Mouse (Mus musculus) right cerebral cortex, adult 2 months (tissue): ENCODE results near the gene Bcl2l13.

Source experiments
- DNase-seq, 2 experiments: peaks; one replicate each; pipeline ENCODE4 v3.0.0; 2021 to 2022; ENCODE audit warnings: low spot score in 2 of 2

Bcl2l13 gene

DNA sequence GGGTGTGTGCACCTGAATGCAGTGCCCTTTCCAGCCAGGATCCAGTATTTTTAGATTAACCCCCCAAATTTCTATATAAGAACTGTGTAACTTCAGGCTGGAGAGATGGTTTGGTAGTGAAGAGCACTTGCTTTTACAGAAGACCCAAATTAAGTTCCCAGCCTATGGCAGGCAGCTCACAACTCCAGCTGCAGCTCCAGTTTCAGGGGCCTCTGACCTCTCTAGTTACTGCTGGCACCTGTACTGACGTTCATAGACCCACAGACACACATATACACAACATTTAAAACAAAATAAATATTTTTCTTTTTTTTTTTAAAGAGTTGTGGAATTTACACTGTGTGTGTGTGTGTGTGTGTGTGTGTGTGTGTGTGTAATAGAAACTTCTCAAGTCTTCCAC is 93.4 kb downstream of the Bcl2l13 start:
- no peak for DNase-seq

GRCm38 (mm10) chr6:120930450-120931306 is 94.7 kb downstream of the Bcl2l13 start:
- DNase-seq, result no peak

DNA sequence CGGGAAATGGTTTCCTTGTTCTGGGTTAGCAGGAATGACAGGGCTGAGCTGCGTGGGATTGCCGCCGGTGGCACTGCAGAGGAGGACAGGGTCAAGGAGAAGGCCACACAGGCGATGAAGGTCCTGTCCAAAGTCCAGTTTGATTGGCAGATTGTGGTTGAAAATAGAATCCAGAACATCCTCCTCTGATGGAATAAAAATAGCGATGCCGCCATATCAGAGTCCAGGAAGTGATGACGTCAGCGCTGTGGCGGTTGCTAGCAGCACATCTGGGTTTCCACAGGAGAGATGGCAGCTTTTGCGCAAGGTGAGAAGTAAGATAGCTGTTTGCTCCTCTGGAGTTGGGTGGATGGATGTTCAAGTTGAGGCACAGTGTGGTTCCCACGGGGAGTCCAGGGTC is 96.6 kb downstream of the Bcl2l13 start:
- no peak for DNase-seq

DNA sequence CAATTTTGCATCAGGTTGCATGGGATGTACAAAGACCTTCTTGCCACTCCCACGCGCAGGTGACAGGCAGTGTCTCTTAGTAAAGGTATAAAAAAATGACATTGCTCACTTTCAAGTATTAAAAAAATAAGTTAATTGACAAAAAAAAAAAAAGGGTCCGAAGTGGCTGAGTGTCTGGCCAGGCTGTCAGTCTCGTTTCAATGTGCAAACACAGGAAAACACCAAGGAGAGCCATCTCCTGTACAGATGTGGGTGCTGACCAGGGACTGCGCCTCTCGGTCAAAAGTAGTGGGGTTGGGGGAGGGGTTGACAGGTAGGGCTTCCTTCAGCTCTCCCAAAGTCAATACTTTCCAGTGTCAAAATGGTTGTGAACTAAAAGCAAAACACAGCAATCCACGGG is 97.7 kb downstream of the Bcl2l13 start:
- no peak for DNase-seq

GRCm38 (mm10) chr6:120934176-120934575 is 98.2 kb downstream of the Bcl2l13 start:
- DNase-seq, result no peak

GRCm38 (mm10) chr6:120937104-120937617 is 101.1 kb downstream of the Bcl2l13 start:
- DNase-seq, result no peak

- no peak for DNase-seq
Observed at GRCm38 (mm10) chr6:120937999-120938608, 102.1 kb downstream of the Bcl2l13 start.

DNA sequence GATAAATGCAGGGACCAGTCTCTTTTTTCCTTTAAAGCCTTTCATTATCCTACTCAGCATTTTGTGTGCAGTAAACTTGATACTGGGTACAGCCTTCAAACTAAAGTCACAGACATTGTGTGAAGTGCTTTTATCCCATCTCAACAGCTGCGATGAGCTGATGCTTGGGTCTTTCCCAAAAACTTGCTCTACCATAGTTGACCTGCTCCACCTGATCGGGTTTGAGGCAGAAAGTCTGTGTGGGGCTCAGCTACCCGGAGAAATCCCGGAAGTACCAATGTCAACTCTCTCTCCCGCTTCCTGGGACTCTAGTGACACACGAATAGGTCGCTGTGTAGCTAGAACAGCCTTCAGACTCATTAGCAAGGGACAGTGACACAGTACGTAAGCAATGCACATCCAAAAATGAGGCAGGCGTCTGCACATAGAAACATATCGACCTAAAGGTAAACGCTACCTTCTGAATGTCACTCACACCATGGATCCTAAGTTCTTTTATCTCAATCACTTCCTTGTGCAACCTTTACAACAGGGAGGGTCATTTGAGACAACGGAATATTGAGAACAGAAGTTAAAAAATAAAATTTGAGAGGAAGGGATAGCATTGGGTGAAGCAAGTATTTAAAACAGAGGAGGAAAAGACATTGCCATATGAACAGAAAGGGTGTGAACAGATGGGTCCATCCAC is 102.9 kb downstream of the Bcl2l13 start:
- no peak for DNase-seq

GRCm38 (mm10) chr6:120939783-120940182 is 103.8 kb downstream of the Bcl2l13 start:
- DNase-seq, result no peak

DNA sequence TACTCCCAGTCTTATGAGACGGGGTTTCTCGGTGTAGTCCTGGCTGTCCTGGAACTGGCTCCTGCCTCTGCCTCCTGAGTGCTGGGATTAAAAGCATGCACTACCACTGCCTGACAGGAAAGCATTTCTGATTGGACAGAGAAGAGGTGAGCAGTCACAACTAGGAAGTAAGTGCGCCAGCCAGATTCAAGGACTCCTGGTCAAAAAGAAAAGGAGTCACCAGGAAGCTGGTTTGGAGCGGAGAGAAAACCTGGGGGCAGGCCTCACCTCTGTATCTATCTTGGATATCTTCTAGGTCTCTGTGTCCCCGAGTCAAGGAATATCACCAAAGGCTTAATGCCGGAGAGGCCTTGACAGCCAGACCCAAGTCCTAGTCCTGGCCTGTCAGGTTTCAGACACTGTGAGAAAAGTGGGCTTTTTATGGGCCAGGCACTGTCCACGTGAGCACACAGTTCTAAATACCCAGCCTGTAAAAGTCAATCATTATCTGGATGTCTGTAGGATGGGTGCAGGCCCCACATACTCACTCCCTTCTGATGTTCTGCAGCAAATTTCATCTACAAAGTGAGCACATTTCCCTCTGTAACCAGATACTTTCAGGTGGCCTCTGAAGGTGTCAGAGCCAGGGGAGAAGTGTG is 104.6 kb downstream of the Bcl2l13 start:
- DNase-seq, result no peak

GRCm38 (mm10) chr6:120941084-120941481 is 105.1 kb downstream of the Bcl2l13 start:
- no peak for DNase-seq

- DNase-seq, result peak in 1 of 2 experiments; percentile 51
Observed at GRCm38 (mm10) chr6:120941575-120941974, 105.6 kb downstream of the Bcl2l13 start.
